Mouse (Mus musculus): ENCODE results near the gene Myo15b. TPM values are rescaled to one million over a fixed set of nuclear protein-coding genes. Genes with fewer than 3 reads are reported as not detected.
A peak's percentile ranks its signal among the peaks of the same experiment; 100 is the strongest.

Myo15b gene
- total RNA-seq, 2 experiments from 2014 or later: not detected

DNA sequence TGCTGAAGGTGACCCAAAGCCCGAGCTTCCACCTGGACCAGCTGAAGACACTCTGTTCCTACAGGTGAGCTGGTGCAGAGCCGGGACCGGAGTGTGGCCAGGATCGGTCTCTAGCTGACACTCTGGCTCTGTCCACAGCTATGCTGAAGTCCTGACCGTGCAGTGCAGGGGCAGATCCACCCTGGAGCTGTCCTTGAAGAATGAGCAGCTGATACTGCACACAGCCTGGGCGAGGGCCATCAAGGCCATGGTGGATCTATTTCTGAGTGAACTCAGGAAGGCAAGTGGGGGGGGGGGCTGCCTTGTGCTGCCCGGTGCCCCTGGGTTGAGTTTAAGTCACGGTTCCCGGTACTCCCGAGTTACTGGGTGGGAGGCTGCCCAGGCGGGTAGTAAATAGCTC lies 28.2 kb downstream of the Myo15b start:
- intact Hi-C loops (cut with DNase I): no loop called here
- no peak overlapping the region for H3K4me3 ChIP-seq
- H3K27ac ChIP-seq: no peak overlapping the region
- no peak for DNase-seq
- no peak for TF ChIP-seq CTCF (IDR thresholded peaks at IDR 0.05)

DNA sequence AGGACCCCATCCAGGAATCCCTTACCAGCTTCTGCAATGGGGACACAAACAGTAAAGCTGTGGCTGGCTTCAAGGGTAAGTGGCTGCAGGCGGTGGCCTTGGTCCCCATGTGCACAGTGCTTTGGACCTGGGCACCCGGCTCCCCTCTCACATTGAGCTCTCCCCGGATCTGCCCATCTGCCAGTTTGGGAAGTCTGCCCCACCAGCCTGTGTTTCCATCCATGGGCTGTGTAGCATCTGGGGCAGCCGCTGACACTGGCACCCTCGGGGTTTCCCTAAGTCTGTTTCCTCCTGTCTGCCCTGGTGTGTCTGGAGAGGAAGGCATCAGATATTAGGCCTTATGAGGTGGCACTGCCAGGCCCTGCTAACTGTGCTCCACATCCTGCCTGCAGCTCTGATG lies 29.8 kb downstream of the Myo15b start:
- Histone ChIP-seq H3K27ac (no peak overlapping the region), H3K4me3 (no peak overlapping the region)
- intact Hi-C loops (cut with DNase I): no loop called here
- TF ChIP-seq CTCF (IDR thresholded peaks at IDR 0.05): no peak
- DNase-seq: no peak

DNA sequence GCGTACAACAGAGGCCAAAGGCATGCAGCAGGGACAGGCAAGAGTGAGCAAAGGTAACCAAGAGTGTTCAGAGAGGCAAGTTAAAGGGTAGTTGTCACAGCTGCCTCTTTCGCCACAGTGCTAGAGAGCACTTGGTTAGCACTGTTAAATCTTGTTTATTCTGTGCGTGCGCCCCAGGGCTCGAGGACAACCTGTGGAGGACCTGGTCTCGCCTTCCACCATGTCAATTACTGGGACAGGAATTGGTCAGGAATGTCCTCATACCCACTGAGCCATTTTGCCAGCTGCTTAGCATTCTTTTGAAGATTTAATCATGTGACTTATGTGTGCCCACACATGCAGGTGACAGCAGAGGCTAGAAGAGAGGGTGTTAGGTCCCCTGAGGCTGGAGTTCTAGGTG lies 31.0 kb downstream of the Myo15b start:
- DNase-seq: no peak
- intact Hi-C loops (cut with DNase I): no loop called here
- Histone ChIP-seq H3K4me3 (no peak overlapping the region), H3K27ac (no peak overlapping the region)
- TF ChIP-seq CTCF (IDR thresholded peaks at IDR 0.05): no peak

DNA sequence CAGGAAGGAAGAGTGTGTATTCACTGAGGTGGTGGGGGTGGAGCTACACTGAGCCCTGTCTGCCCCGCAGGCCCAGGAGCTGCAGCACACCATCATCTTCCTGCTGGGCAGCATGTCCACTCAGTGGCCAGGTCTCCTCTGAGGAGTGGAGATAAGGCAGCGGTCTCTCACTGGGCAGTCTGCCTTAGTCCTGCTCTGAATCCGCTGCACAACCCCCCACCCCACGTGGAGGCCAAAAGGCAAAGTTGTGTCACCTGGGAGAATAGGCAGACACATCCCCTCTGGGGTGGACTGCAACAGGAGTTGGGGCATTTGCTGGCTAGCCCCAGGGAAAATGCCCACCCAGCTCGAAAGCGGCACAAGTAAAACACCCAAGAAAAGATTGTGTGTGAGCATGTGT lies 34.0 kb downstream of the Myo15b start:
- Histone ChIP-seq H3K4me3 (no peak overlapping the region), H3K27ac (no peak overlapping the region)
- TF ChIP-seq CTCF (IDR thresholded peaks at IDR 0.05): no peak
- DNase-seq: no peak
- intact Hi-C loops (cut with DNase I): no loop called here

DNA sequence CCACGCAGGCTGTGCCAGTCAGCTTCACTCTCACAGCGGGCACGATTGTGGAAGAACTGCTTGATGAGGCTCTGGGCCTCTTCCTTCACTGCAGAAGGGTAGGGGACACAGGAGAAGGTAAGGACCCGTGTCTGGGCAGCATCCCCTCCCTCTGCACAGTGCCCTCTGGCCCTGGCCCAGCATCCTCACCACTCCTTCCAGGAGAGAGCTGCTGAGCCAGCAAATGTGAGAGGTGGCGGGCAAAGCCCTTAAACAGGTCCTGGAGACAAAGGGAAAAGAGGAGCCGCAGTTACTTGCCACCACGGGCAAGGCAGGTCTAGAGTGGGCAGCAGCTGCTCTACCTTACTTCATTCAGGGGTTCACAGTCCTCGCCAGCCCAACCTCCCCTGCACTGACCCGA lies 34.9 kb downstream of the Myo15b start:
- intact Hi-C loops (cut with DNase I): no loop called here
- TF ChIP-seq CTCF (IDR thresholded peaks at IDR 0.05): no peak

DNA sequence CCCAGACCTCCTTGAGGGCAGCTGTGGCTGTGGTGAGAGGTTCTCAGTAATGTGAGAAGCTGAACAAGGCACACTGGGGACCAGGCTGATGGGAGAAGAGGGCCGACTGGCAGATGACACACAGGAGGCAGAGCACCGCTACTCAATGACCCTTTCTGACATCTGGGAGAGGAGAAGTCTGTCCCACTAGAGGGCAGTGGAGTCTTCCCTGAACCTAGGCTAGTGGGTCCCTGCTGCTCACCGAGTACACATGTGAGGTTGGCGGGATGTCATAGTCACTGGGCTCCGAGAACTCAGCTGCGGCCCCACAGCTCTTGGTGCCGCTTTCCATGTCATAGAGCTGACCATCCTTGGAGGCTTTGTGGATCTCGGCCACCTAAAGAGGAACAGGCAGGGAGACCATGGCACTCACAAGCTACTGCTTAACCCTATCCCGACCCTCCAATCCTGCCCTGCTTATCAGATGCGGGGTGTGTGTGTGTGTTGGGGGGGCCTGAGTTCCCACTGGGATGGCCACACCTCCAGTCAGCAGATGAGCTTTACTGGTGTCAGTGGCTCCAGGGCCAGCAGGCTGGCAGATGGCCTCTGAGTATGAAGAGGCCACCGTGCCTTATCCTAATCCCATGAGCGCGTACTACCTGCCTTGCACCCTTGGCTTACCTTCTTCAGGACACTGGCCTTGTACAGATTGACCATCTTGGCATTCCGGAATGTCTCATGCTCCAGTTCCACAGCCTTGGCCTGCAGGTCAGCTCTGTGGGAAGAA lies 36.7 kb downstream of the Myo15b start:
- no peak overlapping the region for H3K4me3 ChIP-seq
- TF ChIP-seq CTCF (IDR thresholded peaks at IDR 0.05): peak; percentile 34
- no peak for DNase-seq
- no peak overlapping the region for H3K27ac ChIP-seq
- intact Hi-C loops (cut with DNase I): no loop called here

More for the DNA sequence above, 34.9 kb downstream of the Myo15b start:
- Histone ChIP-seq H3K27ac (no peak overlapping the region), H3K4me3 (no peak overlapping the region)
- no peak for DNase-seq

DNA sequence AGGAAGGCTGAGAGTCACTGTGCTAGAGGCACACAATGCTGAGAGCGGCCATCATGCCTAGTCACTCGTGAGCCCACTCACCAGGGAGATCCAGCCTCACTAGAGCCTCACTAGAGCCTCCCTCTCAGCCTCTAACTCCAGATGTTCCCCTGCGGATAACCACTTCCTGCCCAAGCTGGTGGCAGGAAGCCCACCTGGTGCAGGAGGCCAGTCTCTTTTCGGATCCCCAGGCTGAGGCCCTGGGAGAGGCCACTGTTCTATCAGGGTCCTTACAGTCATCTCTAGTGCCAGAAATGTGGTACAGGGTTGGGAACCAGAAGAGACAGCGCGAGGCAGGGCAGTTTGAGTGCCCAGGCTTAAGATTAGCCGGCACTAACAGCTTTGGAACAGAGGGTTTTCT lies 40.2 kb downstream of the Myo15b start:
- H3K4me3 ChIP-seq: no peak overlapping the region
- TF ChIP-seq CTCF (IDR thresholded peaks at IDR 0.05): no peak
- no peak overlapping the region for H3K27ac ChIP-seq
- intact Hi-C loops (cut with DNase I): no loop called here
- DNase-seq: no peak

DNA sequence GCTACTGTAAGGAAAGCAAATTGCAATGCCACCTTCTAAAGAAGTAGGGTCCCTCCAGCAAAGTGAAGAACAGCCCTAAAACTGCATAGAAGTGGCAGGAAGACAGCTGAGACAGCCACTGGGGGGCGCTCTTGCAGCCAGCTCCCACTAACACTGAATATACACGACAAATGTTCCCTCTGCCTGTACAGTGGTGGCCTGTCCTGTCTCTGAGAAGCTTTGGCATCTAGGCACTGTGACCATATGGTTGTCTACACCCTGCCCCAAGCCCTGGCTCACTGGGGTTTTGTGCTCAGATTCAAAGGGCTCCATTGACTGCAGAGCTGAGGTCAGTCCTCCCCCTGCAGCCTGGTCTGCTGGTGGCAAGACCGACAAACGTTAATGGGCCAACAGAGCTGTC lies 40.7 kb downstream of the Myo15b start:
- peak; percentile 35 for DNase-seq

DNA sequence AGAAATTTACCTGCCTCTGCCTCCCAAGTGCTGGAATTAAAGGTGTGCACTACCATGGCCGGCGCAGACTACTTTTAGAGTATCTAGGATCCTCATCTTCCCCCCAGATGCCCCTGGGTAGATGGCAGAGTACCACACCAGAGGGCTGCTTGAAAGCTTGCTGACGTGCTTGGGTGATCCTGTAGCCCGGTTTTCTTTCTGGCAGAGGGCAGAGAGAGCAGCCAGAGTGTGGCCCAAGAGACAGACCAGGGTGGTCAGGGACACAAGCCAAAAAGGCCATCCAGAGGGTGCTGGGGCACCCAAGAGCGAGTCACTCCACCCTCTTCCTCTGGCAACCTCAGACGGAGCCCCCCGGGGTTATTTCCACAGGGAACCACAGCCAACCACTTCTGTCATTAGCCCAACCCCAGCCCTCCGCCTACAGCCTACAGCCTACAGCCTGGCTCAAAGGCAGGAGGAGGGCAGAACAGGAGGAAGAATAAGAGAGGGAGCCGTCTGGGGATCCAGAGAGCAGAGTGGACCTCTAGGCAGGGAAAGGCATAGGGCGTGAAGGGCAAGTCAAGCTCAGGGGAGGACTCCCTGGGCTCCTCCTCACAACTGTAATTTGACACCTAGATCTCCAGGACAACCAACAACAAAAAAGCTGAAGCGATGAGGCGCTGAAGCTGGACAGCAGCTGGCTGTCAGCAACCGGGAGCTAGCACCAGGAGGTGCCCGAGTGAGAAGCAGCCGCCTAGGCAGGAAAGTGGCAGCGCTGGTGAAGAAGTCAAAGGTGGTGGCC lies 41.5 kb downstream of the Myo15b start, which contains the start of gene Smim5:
Gene Smim5, plus strand, starts transcription at position 481 of the 781 bp plus-strand sequence.
- DNase-seq: peak; percentile 76
- Histone ChIP-seq H3K27ac (peak within 1 kb of the TSS; percentile 80), H3K4me3 (peak within 1 kb of the TSS; percentile 59)
- intact Hi-C loops (cut with DNase I): no loop called here
- peak; percentile 25; the same call in 1 of the 2 replicates for TF ChIP-seq CTCF (IDR thresholded peaks at IDR 0.05)

More for the DNA sequence above, 40.7 kb downstream of the Myo15b start:
- Histone ChIP-seq H3K4me3 (no peak overlapping the region), H3K27ac (no peak overlapping the region)
- intact Hi-C loops (cut with DNase I): no loop called here
- TF ChIP-seq CTCF (IDR thresholded peaks at IDR 0.05): peak; percentile 64

DNA sequence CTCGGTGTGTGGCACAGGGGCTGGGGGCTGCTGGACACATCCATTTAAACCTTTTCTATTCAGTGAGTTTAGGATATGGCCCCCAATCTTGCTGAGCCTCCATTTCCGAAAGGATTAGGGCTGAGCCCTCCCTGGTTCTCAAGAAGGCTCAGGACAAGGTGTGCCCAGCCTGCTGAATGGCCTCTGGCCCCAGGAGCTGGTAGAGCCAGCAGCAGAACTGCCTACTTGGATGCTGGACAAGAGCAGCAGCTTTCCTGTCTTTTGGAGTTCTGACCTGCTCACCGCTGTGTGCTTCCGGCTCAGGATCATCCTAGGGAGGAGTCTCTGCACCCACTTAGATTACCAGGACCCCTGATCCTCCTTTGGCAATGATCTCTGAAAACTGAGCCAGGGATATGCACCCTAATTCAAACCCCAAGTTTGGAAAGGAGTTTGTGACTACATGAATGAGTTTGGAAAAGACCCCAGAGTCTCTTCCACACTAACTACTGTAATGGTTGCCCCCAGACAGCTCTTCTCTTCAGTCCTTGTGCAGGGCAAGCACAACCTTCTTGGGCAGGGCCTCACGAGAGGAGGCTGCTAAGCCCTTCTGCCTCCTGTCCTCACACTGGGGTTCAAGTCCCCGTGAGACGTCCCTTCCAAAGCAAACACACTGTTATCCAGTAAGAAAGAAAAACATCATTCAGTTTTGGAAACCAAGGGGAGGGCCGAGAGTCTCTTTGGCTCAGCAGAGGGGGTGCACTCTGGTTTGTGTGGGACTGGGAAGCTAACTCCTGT lies 42.5 kb downstream of the Myo15b start:
- no peak for TF ChIP-seq CTCF (IDR thresholded peaks at IDR 0.05)
- no peak for DNase-seq
- Histone ChIP-seq H3K4me3 (peak overlapping the region; percentile 59), H3K27ac (peak overlapping the region; percentile 80)
- intact Hi-C loops (cut with DNase I): no loop called here

DNA sequence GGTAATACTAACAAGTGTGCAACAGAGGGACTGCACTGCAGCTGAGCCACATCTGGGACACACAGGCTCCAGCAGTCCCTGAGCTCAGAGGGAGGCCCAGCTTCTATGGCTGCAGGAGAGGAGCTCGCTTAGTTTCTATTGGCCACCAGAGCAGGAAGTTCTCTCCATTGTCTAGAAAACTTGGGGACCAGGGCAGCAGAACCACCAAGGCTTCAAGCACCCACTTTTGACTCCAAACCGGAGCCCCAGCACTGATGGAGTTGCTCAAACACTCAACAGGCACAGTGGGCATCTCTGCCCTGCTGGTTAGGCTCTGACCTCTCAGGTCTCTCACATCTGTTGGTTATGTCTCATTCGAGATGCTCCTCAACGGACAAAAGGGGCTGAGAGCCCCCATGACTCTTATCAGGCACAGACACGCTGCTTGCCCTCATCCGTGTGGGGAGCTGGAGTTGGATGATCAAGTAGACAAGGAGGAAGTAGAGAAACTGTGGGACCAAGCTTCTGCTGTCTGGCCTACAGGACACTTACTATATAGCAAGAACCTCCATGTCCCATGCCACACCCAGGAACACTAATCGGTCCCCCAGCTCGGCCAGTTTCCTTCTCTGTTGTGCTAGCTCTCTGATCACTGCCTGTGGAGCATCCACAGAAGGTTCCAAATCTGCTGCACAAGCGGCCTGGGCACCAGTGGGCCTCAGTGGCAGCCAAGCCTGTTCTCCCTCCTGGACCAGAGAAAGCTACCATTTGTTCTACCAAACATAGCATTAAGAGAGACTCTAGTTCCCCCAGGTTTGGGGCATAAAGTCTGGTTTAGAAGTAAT lies 43.3 kb downstream of the Myo15b start:
- intact Hi-C loops (cut with DNase I): no loop called here
- Histone ChIP-seq H3K27ac (peak overlapping the region; percentile 51; the same call in 1 of the 2 replicates), H3K4me3 (no peak overlapping the region)
- no peak for DNase-seq
- TF ChIP-seq CTCF (IDR thresholded peaks at IDR 0.05): no peak

DNA sequence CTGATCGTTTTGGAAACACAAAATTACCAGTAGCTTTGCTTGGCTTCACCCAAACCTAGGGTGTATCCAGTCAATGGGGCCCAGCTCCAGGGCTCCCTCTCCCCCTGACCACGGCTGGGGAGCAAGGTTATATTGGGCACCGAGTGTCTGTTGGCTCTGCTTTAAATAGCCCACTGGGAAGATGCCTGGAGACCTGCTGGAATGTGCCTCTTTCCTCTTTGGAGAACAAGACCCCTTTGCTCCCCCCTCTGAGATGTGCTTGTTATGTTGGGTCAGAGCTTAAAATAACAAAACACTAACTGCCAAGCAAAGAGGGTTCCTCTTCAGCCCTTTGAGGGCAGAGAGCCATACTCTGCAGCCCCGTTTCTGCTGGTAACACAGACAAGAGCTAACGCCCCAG lies 44.0 kb downstream of the Myo15b start:
- intact Hi-C loops (cut with DNase I): no loop called here
- TF ChIP-seq CTCF (IDR thresholded peaks at IDR 0.05): no peak
- peak overlapping the region; percentile 70 for H3K27ac ChIP-seq

More for the DNA sequence above, 44.0 kb downstream of the Myo15b start:
- no peak for DNase-seq
- H3K4me3 ChIP-seq: no peak overlapping the region
